Mouse (Mus musculus) midbrain, embryonic 11.5 days (tissue): Measurements from ENCODE around the gene Cux2. TPM values are rescaled to one million over a fixed set of nuclear protein-coding genes. Genes with fewer than 3 reads are reported as not detected.
A peak's percentile ranks its signal among the peaks of the same experiment; 100 is the strongest.

Experiments used
- ATAC-seq: fragments of 200-750 bp; cut with Nextera tagmentation; 2 replicates; pipeline ENCODE4 v1.8.0; 2017; ENCODE audit warnings: moderate TSS enrichment, moderate library complexity; ENCODE audit not compliant: low FRiP score
- DNase-seq: peaks from one replicate; pipeline ENCODE4 v3.0.0; 2015; ENCODE audit warnings: low spot score; ENCODE audit errors: missing footprints
- H3K27ac ChIP-seq: fragments of 300-500 bp; sonication (generic); 2 replicates; pipeline ENCODE4 v1.5.1; 2014; ENCODE audit warnings: low read depth, low read length
- H3K27me3 ChIP-seq: fragments of 300-500 bp; sonication (generic); 2 replicates; pipeline ENCODE4 v1.6.1; 2014; ENCODE audit warnings: mild to moderate bottlenecking, low read length, moderate library complexity, mixed read lengths; ENCODE audit not compliant: control insufficient read depth, insufficient read depth
- H3K36me3 ChIP-seq: fragments of 300-500 bp; sonication (generic); 2 replicates; pipeline ENCODE4 v1.6.1; 2014; ENCODE audit warnings: mild to moderate bottlenecking, low read length, moderate library complexity, mixed read lengths; ENCODE audit not compliant: control insufficient read depth, insufficient read depth
- H3K4me1 ChIP-seq: fragments of 300-500 bp; sonication (generic); 2 replicates; pipeline ENCODE4 v1.6.1; 2014; ENCODE audit warnings: low read length; ENCODE audit not compliant: control insufficient read depth, insufficient read depth
- H3K4me2 ChIP-seq: fragments of 300-500 bp; sonication (generic); 2 replicates; pipeline ENCODE4 v1.6.1; 2014; ENCODE audit warnings: mild to moderate bottlenecking, moderate library complexity
- H3K4me3 ChIP-seq: fragments of 300-500 bp; sonication (generic); 2 replicates; pipeline ENCODE4 v1.5.1; 2014; ENCODE audit warnings: low read depth, low read length
- H3K9ac ChIP-seq: fragments of 300-500 bp; sonication (generic); 2 replicates; pipeline ENCODE4 v1.6.1; 2014; ENCODE audit warnings: low read length
- H3K9me3 ChIP-seq: fragments of 300-500 bp; sonication (generic); 2 replicates; pipeline ENCODE4 v1.6.1; 2016; ENCODE audit warnings: low read length; ENCODE audit not compliant: control insufficient read depth
- WGBS: fragments of 180-500 bp; shearing (Covaris S2); extraction: QIAGEN DNeasy Blood & Tissue Kit; methylation state at CpG from one replicate; pipeline ENCODE4 v1.1.7; 2014; 5-methylcytosine and 5-hydroxymethylcytosine counted together
- polyA plus RNA-seq: library from polyadenylated mRNA; unstranded; fragments of >200 nt; fragmentation: Nextera tagmentation; extraction: Ambion mirVana; gene quantifications from 2 replicates; pipeline ENCODE4 v1.2.1, GENCODE M21; 2014

The Cux2 gene
- polyA plus RNA-seq, 1 experiment from 2014 or later, result 11.1 TPM

DNA sequence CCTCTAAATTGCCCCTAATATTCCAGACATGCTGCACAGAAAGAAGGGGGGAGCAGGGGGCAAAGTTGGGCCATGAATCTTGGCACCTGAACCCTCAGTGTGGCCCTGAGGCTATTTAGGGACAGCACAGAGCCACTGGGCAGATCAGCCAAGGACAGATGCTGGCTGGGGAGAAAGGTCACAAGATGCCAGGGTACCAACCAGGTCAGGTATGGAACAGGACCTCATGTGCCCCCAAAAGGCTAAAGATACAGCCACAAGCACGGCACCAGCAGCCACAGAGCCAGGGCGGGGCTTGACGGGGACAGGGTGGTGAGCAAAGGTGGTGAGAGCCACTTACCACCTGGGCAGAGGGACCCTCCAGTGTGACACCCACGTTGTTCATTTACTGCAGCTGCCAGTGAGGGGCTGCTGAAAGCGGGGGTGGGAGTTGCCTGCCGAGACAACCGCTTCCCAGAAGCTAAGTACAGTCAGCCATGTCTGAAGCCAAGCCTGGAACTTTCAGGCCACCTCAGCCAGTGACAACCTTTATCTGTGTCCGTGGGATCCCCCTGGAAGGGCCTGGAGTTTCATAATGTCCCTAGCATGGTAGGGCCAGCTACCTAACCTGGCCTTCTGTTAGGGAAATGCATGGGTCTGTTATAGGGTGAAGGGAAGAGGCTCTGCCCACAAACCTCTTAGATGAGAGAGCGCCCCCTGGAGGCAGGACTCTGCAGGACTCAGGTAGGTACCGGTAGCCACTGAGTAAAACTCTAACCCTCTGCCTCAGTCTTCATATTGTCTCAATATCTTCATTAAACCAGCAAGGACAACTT, 50.7 kb downstream of the Cux2 start:
- H3K27ac ChIP-seq, result no peak overlapping the region

DNA sequence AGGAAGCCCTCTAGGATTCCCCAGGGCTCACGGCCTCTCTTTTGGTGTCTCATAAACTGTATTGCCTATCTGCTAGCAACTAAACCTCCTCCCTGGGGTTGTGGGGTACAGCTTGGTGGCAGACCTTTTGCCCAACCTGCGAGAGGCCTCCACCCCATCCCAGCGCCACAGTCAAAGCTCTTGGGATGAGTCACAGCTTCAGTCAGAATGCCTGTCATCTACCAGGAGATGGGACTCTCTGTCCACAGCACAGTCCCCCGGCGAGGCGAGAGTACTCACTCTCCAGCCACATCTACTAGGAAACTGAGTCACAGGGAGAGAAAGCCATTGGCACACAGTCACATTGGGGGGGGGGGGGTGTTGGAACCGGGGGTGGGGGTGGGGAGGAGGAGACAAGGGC, 51.6 kb downstream of the Cux2 start:
- Histone ChIP-seq H3K27ac (no peak overlapping the region), H3K36me3 (no peaks in the 10 kb centered on the region), H3K4me1 (peaks cover 23% of the 10 kb centered on the region), H3K27me3 (no peaks in the 10 kb centered on the region), H3K4me2 (no peak overlapping the region), H3K9ac (no peak overlapping the region), H3K9me3 (no peaks in the 10 kb centered on the region), H3K4me3 (no peak overlapping the region)
- no peak for DNase-seq
- no peak for ATAC-seq
- 79% methylated on average over 7 of the region's 7 CpGs for WGBS

More for the DNA sequence above, 50.7 kb downstream of the Cux2 start:
- Histone ChIP-seq H3K36me3 (no peaks in the 10 kb centered on the region), H3K4me3 (no peak overlapping the region), H3K9ac (no peak overlapping the region), H3K4me2 (no peak overlapping the region), H3K27me3 (no peaks in the 10 kb centered on the region), H3K4me1 (peaks cover 22% of the 10 kb centered on the region), H3K9me3 (no peaks in the 10 kb centered on the region)
- 0 out of 2 replicates have a peak, but pooled peaks have one; percentile 22 for ATAC-seq
- DNase-seq, result peak; percentile 96
- 61% methylated on average over 10 of the region's 10 CpGs for WGBS

DNA sequence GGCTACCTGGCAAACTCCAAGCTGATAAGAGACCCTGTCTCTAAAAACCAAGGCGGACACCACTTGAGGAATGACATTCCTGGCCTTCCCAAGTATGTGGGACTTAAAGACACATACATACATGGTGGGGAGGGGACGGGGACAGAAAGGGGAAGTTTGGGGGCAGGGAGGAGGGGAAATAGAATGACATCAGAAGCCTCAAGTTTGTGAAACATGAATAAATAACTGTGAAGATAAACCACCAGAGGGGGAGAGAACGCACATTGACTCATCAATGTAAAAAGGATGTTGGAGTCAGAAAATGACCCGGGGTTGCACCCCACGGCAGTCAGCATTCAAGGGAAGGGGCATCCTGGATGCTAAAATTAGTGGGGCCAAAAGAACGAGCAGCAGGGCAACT, 53.2 kb downstream of the Cux2 start:
- H3K9ac ChIP-seq, result no peak overlapping the region
- H3K27ac ChIP-seq, result no peak overlapping the region
- ATAC-seq, result no peak
- H3K36me3 ChIP-seq, result no peaks in the 10 kb centered on the region
- no peaks in the 10 kb centered on the region for H3K27me3 ChIP-seq
- no peak for DNase-seq
- H3K4me2 ChIP-seq, result no peak overlapping the region
- H3K9me3 ChIP-seq, result no peaks in the 10 kb centered on the region
- no peak overlapping the region for H3K4me3 ChIP-seq
- peaks cover 24% of the 10 kb centered on the region for H3K4me1 ChIP-seq
- WGBS, result 75% methylated on average over 6 of the region's 6 CpGs

DNA sequence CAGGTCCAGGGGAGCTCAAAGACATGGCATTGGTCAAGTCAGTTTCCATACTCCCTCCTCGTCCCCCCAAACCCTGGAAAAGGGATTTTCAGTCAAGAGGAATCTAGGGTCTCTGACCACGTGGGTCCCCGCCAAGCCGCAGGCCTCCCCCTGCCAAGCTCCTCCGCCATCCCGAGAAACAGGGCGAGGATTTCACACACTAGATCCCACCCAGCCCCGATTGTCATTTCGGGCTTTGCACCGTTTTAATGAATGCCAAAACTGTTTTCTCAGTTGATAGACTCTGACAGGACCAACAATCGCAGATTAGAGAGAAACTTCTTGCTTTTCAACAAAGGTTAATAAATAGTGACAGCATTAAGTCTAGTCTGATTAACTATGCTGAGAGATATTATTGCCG, 55.1 kb downstream of the Cux2 start:
- no peak for DNase-seq
- H3K4me1 ChIP-seq, result peaks cover 39% of the 10 kb centered on the region

DNA sequence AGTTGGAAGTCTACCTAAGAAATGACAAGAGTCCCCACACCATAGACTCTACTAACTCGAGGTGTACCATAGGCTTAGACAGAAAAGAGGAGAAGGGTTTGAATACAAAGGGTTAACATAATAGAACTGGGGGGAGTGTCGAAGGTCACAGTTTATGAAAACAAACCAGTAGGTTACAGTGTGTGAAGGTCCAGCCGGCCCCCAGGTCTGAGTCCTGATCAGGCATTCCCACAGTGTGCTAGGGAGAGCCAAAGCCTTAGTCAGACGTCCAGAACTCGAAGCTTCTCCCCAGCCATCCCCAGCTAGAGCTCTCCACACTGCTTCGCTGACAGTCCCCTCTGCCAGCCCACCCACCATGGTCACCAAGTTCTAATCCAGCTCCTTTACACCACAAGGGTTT, 58.0 kb downstream of the Cux2 start:
- ATAC-seq (no peak), DNase-seq (no peak)
- WGBS, result 62% methylated on average over 6 of the region's 6 CpGs
- peaks cover 31% of the 10 kb centered on the region for H3K4me1 ChIP-seq
- H3K4me3 ChIP-seq, result no peak overlapping the region
- no peak overlapping the region for H3K9ac ChIP-seq
- H3K36me3 ChIP-seq, result no peaks in the 10 kb centered on the region
- H3K4me2 ChIP-seq, result no peak overlapping the region
- H3K27me3 ChIP-seq, result no peaks in the 10 kb centered on the region
- H3K27ac ChIP-seq, result no peak overlapping the region
- H3K9me3 ChIP-seq, result no peaks in the 10 kb centered on the region

More for the DNA sequence above, 55.1 kb downstream of the Cux2 start:
- Histone ChIP-seq H3K9me3 (no peaks in the 10 kb centered on the region), H3K36me3 (no peaks in the 10 kb centered on the region), H3K9ac (no peak overlapping the region), H3K4me2 (no peak overlapping the region), H3K27me3 (no peaks in the 10 kb centered on the region), H3K4me3 (no peak overlapping the region), H3K27ac (no peak overlapping the region)
- 59% methylated on average over 12 of the region's 12 CpGs for WGBS
- ATAC-seq, result no peak

DNA sequence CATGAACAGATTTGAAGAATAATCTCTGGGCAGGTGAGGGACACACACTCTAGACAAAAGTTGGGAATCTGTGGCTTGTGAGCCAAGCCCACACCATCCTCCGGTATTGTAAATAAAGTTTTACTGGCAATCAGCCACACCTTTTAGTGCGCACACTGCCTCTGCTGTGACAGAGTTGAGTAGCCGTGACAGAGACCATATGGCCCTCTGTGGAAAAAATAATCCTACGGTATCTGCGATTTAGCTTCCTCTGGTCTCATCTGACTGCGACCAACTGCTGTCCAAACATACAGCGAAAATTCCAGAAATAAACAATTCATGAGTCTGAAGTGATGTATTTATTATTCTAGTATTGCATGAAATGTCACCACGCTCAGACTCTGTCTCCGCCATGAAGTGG, 64.0 kb downstream of the Cux2 start:
- Histone ChIP-seq H3K9ac (no peak overlapping the region), H3K4me1 (peaks cover 15% of the 10 kb centered on the region), H3K27me3 (no peaks in the 10 kb centered on the region), H3K27ac (no peak overlapping the region), H3K9me3 (no peaks in the 10 kb centered on the region), H3K36me3 (no peaks in the 10 kb centered on the region), H3K4me2 (no peak overlapping the region), H3K4me3 (no peak overlapping the region)
- DNase-seq (no peak), ATAC-seq (no peak)
- WGBS, result 91% methylated on average over 9 of the region's 9 CpGs

DNA sequence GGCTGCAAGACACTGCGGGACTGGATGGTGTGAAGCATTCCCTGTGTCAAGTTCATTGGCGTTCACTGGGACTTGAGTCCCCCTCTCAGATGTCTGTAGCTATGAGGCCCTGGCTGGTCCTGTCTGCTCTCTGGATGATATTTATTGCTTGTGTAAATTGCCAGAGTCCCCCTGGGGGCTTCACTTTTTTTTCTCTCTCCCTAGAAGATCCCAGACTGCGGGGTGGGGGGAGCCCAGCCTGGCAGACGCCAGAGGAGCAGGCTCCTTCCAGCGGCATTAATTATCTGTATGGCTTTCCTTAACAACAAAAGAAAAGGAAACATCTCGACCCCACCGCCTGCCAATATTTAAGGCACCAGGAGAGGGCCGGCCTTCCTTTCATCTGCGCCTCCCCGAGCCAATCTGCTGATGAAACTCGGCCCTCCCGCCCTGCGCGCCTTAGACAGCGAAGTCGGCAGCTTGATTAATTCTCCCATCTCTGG, 68.2 kb downstream of the Cux2 start:
- WGBS, result 29% methylated on average over 16 of the region's 16 CpGs
- Histone ChIP-seq H3K27me3 (no peaks in the 10 kb centered on the region), H3K4me2 (no peak overlapping the region), H3K9ac (no peak overlapping the region), H3K4me1 (peaks cover 8% of the 10 kb centered on the region), H3K4me3 (no peak overlapping the region), H3K9me3 (no peaks in the 10 kb centered on the region), H3K27ac (peak overlapping the region; percentile 47), H3K36me3 (no peaks in the 10 kb centered on the region)
- peak; percentile 46 for ATAC-seq
- DNase-seq, result no peak

DNA sequence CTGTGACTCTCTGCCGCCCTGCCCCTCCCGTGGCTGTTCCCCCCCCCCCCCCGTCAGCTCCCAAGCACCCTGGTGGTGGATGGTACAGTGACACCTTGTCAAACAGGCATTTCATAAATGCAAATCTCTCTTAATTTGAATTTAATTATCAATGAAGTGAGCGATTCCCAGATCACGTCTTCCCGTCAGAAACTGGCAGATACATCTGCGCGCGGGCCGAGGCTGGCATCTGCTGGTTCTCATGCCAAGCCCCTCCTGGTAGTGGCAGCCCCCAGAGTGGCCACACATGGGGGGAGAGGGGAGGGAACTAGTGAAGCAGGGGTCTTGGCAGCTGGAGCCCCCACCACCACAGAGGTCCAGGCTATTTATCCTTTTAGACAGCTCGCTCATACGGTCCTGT, 73.6 kb downstream of the Cux2 start:
- ATAC-seq (no peak), DNase-seq (no peak)
- Histone ChIP-seq H3K4me3 (no peak overlapping the region), H3K9ac (no peak overlapping the region), H3K27ac (no peak overlapping the region), H3K36me3 (no peaks in the 10 kb centered on the region), H3K9me3 (no peaks in the 10 kb centered on the region), H3K27me3 (no peaks in the 10 kb centered on the region), H3K4me2 (no peak overlapping the region), H3K4me1 (peaks cover 16% of the 10 kb centered on the region)
- WGBS, result 89% methylated on average over 12 of the region's 12 CpGs

DNA sequence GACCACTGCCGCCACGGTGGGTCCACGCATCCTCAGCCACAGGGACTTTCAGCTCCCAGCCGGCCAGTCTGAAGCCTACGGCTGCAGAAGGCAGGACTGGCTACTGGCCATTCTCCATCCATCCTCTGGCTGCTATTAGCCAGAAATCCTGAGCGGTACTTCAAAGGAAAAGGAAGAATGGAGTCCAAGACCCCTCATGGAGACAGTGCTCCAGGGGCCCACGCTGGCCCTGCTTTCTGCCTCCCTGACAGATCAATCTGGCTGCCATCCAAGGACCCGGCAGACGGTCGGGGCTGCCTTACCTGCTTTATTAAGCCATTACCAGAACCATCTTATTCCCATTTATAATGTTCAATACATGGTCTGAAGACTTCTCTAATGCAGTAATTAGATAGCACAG, 76.4 kb downstream of the Cux2 start:
- Histone ChIP-seq H3K4me2 (no peak overlapping the region), H3K27me3 (no peaks in the 10 kb centered on the region), H3K27ac (no peak overlapping the region), H3K9me3 (no peaks in the 10 kb centered on the region), H3K9ac (no peak overlapping the region), H3K4me3 (no peak overlapping the region), H3K4me1 (peaks cover 16% of the 10 kb centered on the region), H3K36me3 (no peaks in the 10 kb centered on the region)
- peak; percentile 35; the same call in 1 of the 2 replicates for ATAC-seq
- WGBS, result 45% methylated on average over 10 of the region's 10 CpGs
- no peak for DNase-seq
